Mouse (Mus musculus) myocyte (in vitro differentiated cells): ENCODE measurements around the gene Nod2. TPM values are rescaled to one million over a fixed set of nuclear protein-coding genes. Genes with fewer than 3 reads are reported as not detected.

Source experiments
- H3K27me3 ChIP-seq: one replicate; pipeline ENCODE4 v1.6.1; 2011; ENCODE audit not compliant: control insufficient read depth, insufficient read depth, insufficient read length
- H3K36me3 ChIP-seq: one replicate; pipeline ENCODE4 v1.6.1; 2011; ENCODE audit not compliant: control insufficient read depth, insufficient read depth
- H3K4me2 ChIP-seq: one replicate; pipeline ENCODE4 v1.6.1; 2011; ENCODE audit warnings: low read depth, control low read depth
- H3K4me3 ChIP-seq: one replicate; pipeline ENCODE4 v1.5.1; 2011; ENCODE audit warnings: mild to moderate bottlenecking, control low read depth, moderate library complexity
- H3K79me2 ChIP-seq: one replicate; pipeline ENCODE4 v1.6.1; 2011; ENCODE audit not compliant: control insufficient read depth, insufficient read depth
- H3ac ChIP-seq: one replicate; pipeline ENCODE4 v1.6.1; 2011; ENCODE audit not compliant: control insufficient read depth, insufficient read length
- CEBPB ChIP-seq: IDR thresholded peaks from 2 replicates; pipeline ENCODE4 v1.6.1; 2011; ENCODE audit warnings: mild to moderate bottlenecking, moderate library complexity; ENCODE audit not compliant: poor library complexity, insufficient read depth, severe bottlenecking
- E2F4 ChIP-seq: IDR thresholded peaks from one replicate; pipeline ENCODE4 v1.6.1; 2011; ENCODE audit warnings: mild to moderate bottlenecking, control low read depth, moderate library complexity; ENCODE audit not compliant: insufficient read depth
- MAX ChIP-seq: IDR thresholded peaks from one replicate; pipeline ENCODE4 v1.6.1; 2011; ENCODE audit warnings: low read depth, mild to moderate bottlenecking, control low read depth
- MYOD1 ChIP-seq, 3 experiments: IDR thresholded peaks; one replicate each; pipeline ENCODE4 v1.6.1; 2011; ENCODE audit warnings: control low read depth in 2 of 3, low read depth in 2 of 3, mild to moderate bottlenecking in 2 of 3, moderate library complexity in 1 of 3; ENCODE audit not compliant: insufficient read length in 2 of 3, control insufficient read depth in 1 of 3
- MYOG ChIP-seq, 3 experiments: IDR thresholded peaks; one replicate each; pipeline ENCODE4 v1.6.1; 2011; ENCODE audit warnings: control low read depth in 2 of 3, low read depth in 2 of 3, mild to moderate bottlenecking in 2 of 3; ENCODE audit not compliant: insufficient read length in 2 of 3, control insufficient read depth in 1 of 3, insufficient read depth in 1 of 3
- POLR2A ChIP-seq: IDR thresholded peaks from one replicate; pipeline ENCODE4 v1.6.1; 2011; ENCODE audit warnings: low read depth, mild to moderate bottlenecking, control low read depth, moderate library complexity; ENCODE audit not compliant: insufficient read length
- POLR2AphosphoS2 ChIP-seq: IDR thresholded peaks from one replicate; pipeline ENCODE4 v1.6.1; 2011; ENCODE audit warnings: low read depth, control low read depth; ENCODE audit not compliant: insufficient read length
- REST ChIP-seq: IDR thresholded peaks from one replicate; pipeline ENCODE4 v1.6.1; 2011; ENCODE audit warnings: mild to moderate bottlenecking, control low read depth, moderate library complexity; ENCODE audit not compliant: insufficient read depth, insufficient read length
- SRF ChIP-seq: IDR thresholded peaks from one replicate; pipeline ENCODE4 v1.6.1; 2011; ENCODE audit warnings: low read depth; ENCODE audit not compliant: control insufficient read depth, insufficient read length
- TCF12 ChIP-seq: IDR thresholded peaks from one replicate; pipeline ENCODE4 v1.6.1; 2011; ENCODE audit warnings: mild to moderate bottlenecking, control low read depth; ENCODE audit not compliant: poor library complexity, insufficient read depth, severe bottlenecking
- TCF3 ChIP-seq: IDR thresholded peaks from one replicate; pipeline ENCODE4 v1.6.1; 2011; ENCODE audit warnings: low read depth, control low read depth; ENCODE audit not compliant: insufficient read length
- USF1 ChIP-seq: IDR thresholded peaks from one replicate; pipeline ENCODE4 v1.6.1; 2011; ENCODE audit warnings: low read depth, mild to moderate bottlenecking, control low read depth, moderate library complexity
- polyA plus RNA-seq: library from polyadenylated mRNA; unstranded; fragments of >200 nt; fragmentation: generic; extraction: Trizol; gene quantifications from one replicate; pipeline ENCODE4 v1.2.1, GENCODE M21; 2012; ENCODE audit warnings: missing spikeins

The Nod2 gene
- polyA plus RNA-seq, 1 experiment = 1.6 TPM

- Histone ChIP-seq H3K36me3 (no peaks in the 10 kb centered on the region), H3K79me2 (no peaks in the 10 kb centered on the region), H3ac (no peak overlapping the region), H3K4me2 (no peak overlapping the region), H3K4me3 (no peak overlapping the region), H3K27me3 (peaks cover 51% of the 10 kb centered on the region)
- no peak for TF ChIP-seq E2F4
- TF ChIP-seq POLR2AphosphoS2 = no peak
- TF ChIP-seq TCF12 = no peak
- no peak for TF ChIP-seq POLR2A
- no peak for TF ChIP-seq MYOD1 (IDR thresholded peaks at IDR 0.05; ENCODE audit: control insufficient read depth in 1 of 3, insufficient read length in 2 of 3, low read depth in 2 of 3)
- TF ChIP-seq MAX = no peak
- TF ChIP-seq USF1 = no peak
- TF ChIP-seq TCF3 = no peak
- TF ChIP-seq MYOG (IDR thresholded peaks at IDR 0.05; ENCODE audit: control insufficient read depth in 1 of 3, insufficient read depth in 1 of 3, insufficient read length in 2 of 3, low read depth in 2 of 3) = no peak
- no peak for TF ChIP-seq CEBPB
- no peak for TF ChIP-seq REST
- TF ChIP-seq SRF = no peak
Measured at GRCm38 (mm10) chr8:88618612-88619011, 28.5 kb upstream of the Nod2 start.

- Histone ChIP-seq H3K79me2 (no peaks in the 10 kb centered on the region), H3K27me3 (peaks cover 60% of the 10 kb centered on the region), H3K4me3 (no peak overlapping the region), H3K36me3 (no peaks in the 10 kb centered on the region), H3ac (no peak overlapping the region), H3K4me2 (no peak overlapping the region)
- TF ChIP-seq MYOG (IDR thresholded peaks at IDR 0.05; ENCODE audit: control insufficient read depth in 1 of 3, insufficient read depth in 1 of 3, insufficient read length in 2 of 3, low read depth in 2 of 3) (no peak), TCF3 (no peak), USF1 (no peak), REST (no peak), CEBPB (no peak), MYOD1 (IDR thresholded peaks at IDR 0.05; ENCODE audit: control insufficient read depth in 1 of 3, insufficient read length in 2 of 3, low read depth in 2 of 3) (no peak), MAX (no peak), E2F4 (no peak), TCF12 (no peak)
Measured at GRCm38 (mm10) chr8:88619513-88619912, 27.6 kb upstream of the Nod2 start.

GRCm38 (mm10) chr8:88620931-88621330, 26.2 kb upstream of the Nod2 start:
- no peak overlapping the region for H3K4me2 ChIP-seq
- H3K4me3 ChIP-seq = no peak overlapping the region
- no peaks in the 10 kb centered on the region for H3K36me3 ChIP-seq
- no peak overlapping the region for H3ac ChIP-seq
- peaks cover 65% of the 10 kb centered on the region for H3K27me3 ChIP-seq
- H3K79me2 ChIP-seq = no peaks in the 10 kb centered on the region
- TF ChIP-seq TCF12 = no peak
- no peak for TF ChIP-seq TCF3
- TF ChIP-seq MAX = no peak
- TF ChIP-seq E2F4 = no peak
- no peak for TF ChIP-seq SRF
- TF ChIP-seq MYOG (IDR thresholded peaks at IDR 0.05; ENCODE audit: control insufficient read depth in 1 of 3, insufficient read depth in 1 of 3, insufficient read length in 2 of 3, low read depth in 2 of 3) = no peak
- no peak for TF ChIP-seq POLR2AphosphoS2
- no peak for TF ChIP-seq MYOD1 (IDR thresholded peaks at IDR 0.05; ENCODE audit: control insufficient read depth in 1 of 3, insufficient read length in 2 of 3, low read depth in 2 of 3)
- TF ChIP-seq REST = no peak
- TF ChIP-seq USF1 = no peak
- no peak for TF ChIP-seq CEBPB
- no peak for TF ChIP-seq POLR2A

- Histone ChIP-seq H3K4me3 (no peak overlapping the region), H3K79me2 (no peaks in the 10 kb centered on the region), H3K36me3 (no peaks in the 10 kb centered on the region), H3K27me3 (peaks cover 62% of the 10 kb centered on the region), H3ac (no peak overlapping the region), H3K4me2 (peak overlapping the region; percentile 30)
- no peak for TF ChIP-seq SRF
- no peak for TF ChIP-seq CEBPB
- TF ChIP-seq POLR2AphosphoS2 = no peak
- TF ChIP-seq MYOD1 (IDR thresholded peaks at IDR 0.05; ENCODE audit: control insufficient read depth in 1 of 3, insufficient read length in 2 of 3, low read depth in 2 of 3) = no peak
- no peak for TF ChIP-seq MYOG (IDR thresholded peaks at IDR 0.05; ENCODE audit: control insufficient read depth in 1 of 3, insufficient read depth in 1 of 3, insufficient read length in 2 of 3, low read depth in 2 of 3)
- no peak for TF ChIP-seq REST
- no peak for TF ChIP-seq E2F4
- no peak for TF ChIP-seq TCF12
- TF ChIP-seq POLR2A = no peak
- TF ChIP-seq USF1 = no peak
- TF ChIP-seq MAX = no peak
- no peak for TF ChIP-seq TCF3
Measured at GRCm38 (mm10) chr8:88621408-88621807, 25.7 kb upstream of the Nod2 start.
